Mouse (Mus musculus) natural killer cell, adult 2 months (primary cell): ENCODE data around the gene 4930415O20Rik.

Experiments
- DNase-seq, 2 experiments: peaks; one replicate each; pipeline ENCODE4 v3.0.0; 2022; ENCODE audit warnings: low spot score in 2 of 2

Gene 4930415O20Rik

DNA sequence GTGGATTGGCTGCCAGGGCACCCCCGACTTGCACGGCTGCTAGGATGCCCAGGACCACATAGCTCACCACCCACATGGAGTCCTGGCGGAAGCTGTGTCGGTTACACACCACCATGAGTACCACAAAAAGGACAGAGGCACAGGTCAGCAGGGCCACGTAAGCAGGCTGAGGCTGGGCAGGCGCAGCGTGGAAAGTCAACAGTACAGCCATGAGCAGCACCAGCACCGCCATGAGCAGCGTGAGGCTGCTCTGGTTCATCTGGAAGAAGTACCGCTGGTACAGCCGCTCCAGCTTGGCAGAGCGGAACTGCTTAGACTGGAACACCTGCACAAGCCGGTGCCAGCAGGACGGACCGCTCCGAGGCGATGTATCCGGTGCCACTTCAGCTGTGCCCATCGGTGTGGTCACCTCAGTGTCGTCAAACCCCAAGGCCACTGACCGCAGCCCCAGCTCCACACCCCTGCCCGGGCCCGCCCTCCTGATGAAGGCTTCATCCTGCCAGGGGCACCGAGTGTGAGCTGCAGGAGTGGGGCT is 33.3 kb downstream of the 4930415O20Rik start:
- no peak for DNase-seq

GRCm38 (mm10) chr15:98606051-98606536 is 35.3 kb downstream of the 4930415O20Rik start:
- no peak for DNase-seq

- DNase-seq = no peak
These were observed 35.9 kb downstream of the 4930415O20Rik start for GRCm38 (mm10) chr15:98606739-98607138.

GRCm38 (mm10) chr15:98607557-98607956 is 36.8 kb downstream of the 4930415O20Rik start:
- no peak for DNase-seq

DNA sequence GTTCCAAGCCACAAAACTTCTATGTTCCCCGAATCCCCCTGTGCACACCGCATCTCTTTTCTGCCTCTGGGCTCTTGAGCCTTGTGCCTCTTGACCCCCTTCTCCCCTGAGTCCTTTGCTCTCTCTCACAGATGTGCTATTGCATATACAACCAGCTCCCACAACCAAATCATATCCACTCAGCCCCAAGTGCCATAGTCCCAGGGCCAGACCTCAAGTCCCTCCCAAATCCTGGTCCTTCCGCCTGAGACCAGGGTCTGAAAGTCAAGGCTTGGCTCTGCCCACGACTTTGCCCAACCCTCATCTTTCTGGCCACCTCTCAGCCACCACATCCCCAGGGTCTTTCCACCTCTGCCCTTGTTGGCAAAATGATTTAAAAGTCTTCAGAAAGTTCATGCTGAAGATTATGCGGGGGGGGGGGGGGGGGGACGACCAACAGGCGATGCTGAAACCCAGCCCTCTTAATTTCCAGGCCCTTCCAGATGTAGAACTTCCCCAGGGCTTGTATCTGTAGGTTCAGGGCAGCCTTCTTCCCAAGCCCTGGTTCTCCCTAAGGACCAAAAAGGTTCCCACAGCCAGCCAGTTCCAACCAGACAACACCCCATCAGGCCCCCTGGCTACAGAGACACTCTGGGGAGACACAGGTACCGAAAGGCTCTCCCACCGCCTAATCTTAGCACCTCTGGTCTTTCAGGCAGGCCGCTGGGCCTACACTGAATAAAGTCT is 37.4 kb downstream of the 4930415O20Rik start:
- no peak for DNase-seq

DNA sequence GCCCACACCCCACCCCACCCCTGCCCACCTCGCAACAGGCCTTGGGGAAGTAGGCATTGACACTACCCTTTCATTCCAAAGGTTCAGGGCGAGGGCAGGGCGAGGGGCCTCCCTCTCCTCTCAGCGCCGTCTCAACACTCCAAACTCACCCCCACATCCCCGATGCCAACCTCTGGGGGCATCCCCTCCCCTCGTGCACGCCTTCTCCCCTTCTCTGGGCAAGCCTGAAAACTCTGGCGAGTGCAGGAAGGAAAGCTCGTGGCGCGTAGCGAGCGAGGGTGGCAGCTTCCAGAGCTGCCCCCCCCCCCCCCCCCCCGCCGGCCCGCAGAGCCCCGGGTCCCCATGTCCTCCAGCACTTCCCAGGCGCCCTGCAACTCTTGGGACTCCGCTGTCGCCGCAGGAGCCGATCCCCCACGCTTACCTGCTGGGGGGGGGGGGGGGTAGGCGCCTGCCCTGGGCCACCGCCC is 38.0 kb downstream of the 4930415O20Rik start:
- no peak for DNase-seq

- no peak for DNase-seq
These were observed 38.7 kb downstream of the 4930415O20Rik start, which contains the start of gene Adcy6 for GRCm38 (mm10) chr15:98609331-98610130. Adcy6 (minus strand) TSS chr15:98610076.

- no peak for DNase-seq
These were observed 39.4 kb downstream of the 4930415O20Rik start for GRCm38 (mm10) chr15:98610131-98610633.

- DNase-seq = no peak
These were observed 41.4 kb downstream of the 4930415O20Rik start for GRCm38 (mm10) chr15:98612229-98612628.

GRCm38 (mm10) chr15:98614551-98614950 is 43.7 kb downstream of the 4930415O20Rik start:
- no peak for DNase-seq

GRCm38 (mm10) chr15:98614971-98615370 is 44.2 kb downstream of the 4930415O20Rik start:
- no peak for DNase-seq

DNA sequence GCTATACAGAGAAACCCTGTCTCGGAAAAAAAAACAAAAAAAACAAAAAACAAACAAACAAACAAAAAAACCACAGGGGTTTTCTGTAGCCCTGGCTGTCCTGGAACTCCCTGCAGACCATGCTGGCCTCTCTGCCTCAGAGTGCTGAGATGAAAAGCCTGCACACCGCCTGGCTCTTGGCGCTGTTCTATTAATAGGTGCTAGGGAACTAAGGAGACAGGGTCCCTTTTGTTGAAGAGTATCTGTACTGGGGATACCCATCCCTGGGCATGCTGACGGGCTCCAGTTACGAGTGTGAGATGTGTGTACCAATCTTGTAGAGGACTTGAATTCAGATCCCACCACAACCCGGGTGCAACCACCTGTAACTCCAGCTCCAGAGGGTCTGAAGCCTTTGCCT is 44.9 kb downstream of the 4930415O20Rik start:
- DNase-seq = no peak

DNA sequence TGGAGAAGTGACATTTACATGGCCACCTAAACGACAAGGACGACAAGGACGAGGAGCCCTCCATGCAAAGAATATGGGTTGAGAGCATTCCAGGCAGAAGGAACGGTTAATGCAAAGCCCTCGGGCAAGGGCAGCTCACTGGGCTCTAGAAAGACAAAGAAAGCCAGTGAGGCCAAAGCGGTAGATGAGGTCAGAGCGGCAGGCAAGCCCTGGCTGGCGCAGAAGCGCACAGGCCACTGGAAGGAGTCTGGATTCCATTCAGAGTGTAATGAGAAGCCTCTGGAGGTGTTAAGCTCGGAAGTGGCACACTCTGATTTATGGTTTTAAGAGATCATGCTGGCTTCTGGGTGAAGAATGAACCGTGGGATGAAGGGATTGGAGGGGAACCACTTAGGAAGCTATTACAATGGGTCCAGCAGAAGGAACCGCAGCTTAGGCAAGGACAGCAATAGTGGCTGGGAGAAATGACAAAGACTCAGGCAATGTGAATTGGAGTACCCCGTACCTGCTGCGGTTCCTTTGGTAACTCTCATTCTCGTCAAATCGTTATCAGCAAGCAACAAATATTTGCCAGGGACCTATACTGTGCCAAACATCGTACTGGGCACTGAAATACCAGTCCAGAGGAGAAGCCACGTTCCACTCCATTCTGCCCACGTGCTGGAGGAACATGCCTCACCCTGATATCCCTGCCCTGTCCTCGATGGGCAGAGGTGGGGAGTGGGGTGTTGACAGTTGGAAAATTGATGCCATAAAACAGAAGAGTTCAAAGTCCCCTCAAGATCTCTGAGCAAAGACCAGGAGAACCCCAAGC is 45.8 kb downstream of the 4930415O20Rik start:
- no peak for DNase-seq

GRCm38 (mm10) chr15:98617176-98617537 is 46.4 kb downstream of the 4930415O20Rik start:
- DNase-seq = peak; percentile 26 to 43

DNA sequence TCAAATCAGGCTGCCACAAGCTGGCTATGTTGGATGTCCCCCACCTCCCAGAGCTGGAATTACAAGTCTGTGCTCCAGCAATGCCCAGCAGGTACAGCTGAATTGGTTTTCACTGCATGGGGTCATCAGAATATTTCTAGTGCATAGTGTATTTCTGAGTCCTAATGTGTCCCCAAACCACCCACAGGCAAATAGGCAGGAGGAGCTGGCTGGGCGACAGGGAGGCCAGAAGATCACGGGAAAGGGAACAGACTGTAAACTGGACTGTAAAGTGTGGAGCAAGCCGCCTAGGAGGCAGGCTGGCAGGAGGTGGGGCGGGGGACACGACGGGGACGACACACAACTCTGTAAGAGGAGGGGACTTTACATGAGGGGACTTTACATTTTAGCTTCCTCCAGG is 51.4 kb downstream of the 4930415O20Rik start:
- DNase-seq = no peak

DNA sequence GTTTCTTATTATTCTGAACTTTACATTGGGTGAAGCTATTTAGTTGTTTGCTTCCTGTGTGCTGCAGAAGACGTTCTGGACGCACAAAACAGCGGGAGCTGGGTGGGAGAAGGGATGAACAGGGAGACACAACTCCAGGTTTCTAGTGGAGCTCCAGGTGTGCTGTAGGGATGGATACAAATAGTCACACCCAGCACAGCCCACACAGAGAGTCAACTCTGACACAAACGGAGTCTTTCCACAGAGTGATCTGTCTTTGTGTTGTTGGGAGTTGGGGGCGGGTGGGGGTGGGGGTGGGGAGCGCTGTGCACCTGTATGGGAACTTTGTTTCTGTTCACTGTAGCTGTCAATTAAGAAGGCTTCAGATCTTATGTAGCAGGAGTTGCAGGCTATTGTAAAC is 51.9 kb downstream of the 4930415O20Rik start:
- no peak for DNase-seq

DNA sequence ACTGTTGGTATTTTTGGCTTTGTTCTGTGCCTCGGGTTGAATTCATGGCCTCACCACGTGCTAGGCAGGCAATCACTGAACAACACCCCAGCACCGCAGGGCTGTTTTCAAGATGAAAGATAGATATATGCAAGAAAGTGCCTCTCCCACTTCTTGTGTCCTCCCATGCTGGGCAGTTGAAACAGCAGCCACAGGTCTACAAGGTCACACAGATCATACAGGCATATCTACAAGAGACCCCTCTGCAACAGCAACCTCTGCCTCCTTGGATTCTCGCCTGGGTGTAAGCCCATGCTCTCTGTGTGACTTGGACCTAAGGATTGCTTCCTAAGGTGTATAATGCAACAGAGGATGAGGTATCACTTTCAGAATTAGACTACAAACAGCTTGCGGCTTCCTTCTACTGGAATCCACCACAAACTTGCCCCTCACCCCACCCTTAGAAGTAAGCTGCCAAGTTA is 52.6 kb downstream of the 4930415O20Rik start:
- DNase-seq = no peak

GRCm38 (mm10) chr15:98626078-98626477 is 55.3 kb downstream of the 4930415O20Rik start:
- DNase-seq = no peak

GRCm38 (mm10) chr15:98626487-98627212 is 55.8 kb downstream of the 4930415O20Rik start:
- no peak for DNase-seq

DNA sequence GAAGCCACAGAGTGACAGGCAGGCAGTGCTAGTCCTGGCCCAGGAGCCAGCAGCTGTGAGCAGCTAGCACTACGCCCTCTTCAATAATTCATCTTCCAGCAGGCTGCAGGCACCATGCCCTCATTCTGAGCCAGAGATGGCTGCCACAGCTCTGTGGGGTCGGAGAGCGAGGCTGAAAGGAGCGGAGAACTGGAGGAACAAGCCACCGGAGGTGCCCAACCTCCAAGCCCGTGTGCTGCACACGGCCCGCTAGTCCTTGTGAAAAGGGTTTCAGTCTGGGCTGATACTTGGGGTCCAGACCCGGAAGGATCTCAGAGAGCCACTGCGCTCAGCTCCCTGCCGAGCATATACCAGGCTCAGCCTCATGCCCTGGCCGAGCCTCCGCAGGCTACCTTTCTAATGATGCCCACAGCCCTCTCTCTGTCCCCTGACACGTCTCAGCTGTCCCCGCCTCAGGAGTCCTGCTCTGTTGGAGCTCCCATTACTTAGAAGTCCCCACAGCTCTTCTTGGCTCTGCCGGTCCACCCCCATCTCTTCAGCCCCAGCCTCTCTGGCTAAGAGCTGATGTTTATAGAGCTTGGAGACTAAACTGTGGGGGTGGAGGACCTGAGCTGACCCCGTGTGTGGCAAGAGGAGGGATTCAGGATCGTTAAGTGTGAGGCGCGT is 57.9 kb downstream of the 4930415O20Rik start:
- DNase-seq = no peak
